Mouse (Mus musculus) midbrain, embryonic 11.5 days (tissue): Measurements from ENCODE around the gene Iltifb. TPM values are rescaled to one million over a fixed set of nuclear protein-coding genes. Genes with fewer than 3 reads are reported as not detected.
A peak's percentile ranks its signal among the peaks of the same experiment; 100 is the strongest.
"Not testable (repeated sequence)": the region's sequence is repeated elsewhere in the genome, so short reads cannot be mapped to it uniquely, and the experiment has no call there.

ENCODE experiments used
- ATAC-seq: fragments of 200-750 bp; cut with Nextera tagmentation; 2 replicates; pipeline ENCODE4 v1.8.0; 2017; ENCODE audit warnings: moderate TSS enrichment, moderate library complexity; ENCODE audit not compliant: low FRiP score
- DNase-seq: peaks from one replicate; pipeline ENCODE4 v3.0.0; 2015; ENCODE audit warnings: low spot score; ENCODE audit errors: missing footprints
- H3K27ac ChIP-seq: fragments of 300-500 bp; sonication (generic); 2 replicates; pipeline ENCODE4 v1.5.1; 2014; ENCODE audit warnings: low read depth, low read length
- H3K27me3 ChIP-seq: fragments of 300-500 bp; sonication (generic); 2 replicates; pipeline ENCODE4 v1.6.1; 2014; ENCODE audit warnings: mild to moderate bottlenecking, low read length, moderate library complexity, mixed read lengths; ENCODE audit not compliant: control insufficient read depth, insufficient read depth
- H3K36me3 ChIP-seq: fragments of 300-500 bp; sonication (generic); 2 replicates; pipeline ENCODE4 v1.6.1; 2014; ENCODE audit warnings: mild to moderate bottlenecking, low read length, moderate library complexity, mixed read lengths; ENCODE audit not compliant: control insufficient read depth, insufficient read depth
- H3K4me1 ChIP-seq: fragments of 300-500 bp; sonication (generic); 2 replicates; pipeline ENCODE4 v1.6.1; 2014; ENCODE audit warnings: low read length; ENCODE audit not compliant: control insufficient read depth, insufficient read depth
- H3K4me2 ChIP-seq: fragments of 300-500 bp; sonication (generic); 2 replicates; pipeline ENCODE4 v1.6.1; 2014; ENCODE audit warnings: mild to moderate bottlenecking, moderate library complexity
- H3K4me3 ChIP-seq: fragments of 300-500 bp; sonication (generic); 2 replicates; pipeline ENCODE4 v1.5.1; 2014; ENCODE audit warnings: low read depth, low read length
- H3K9ac ChIP-seq: fragments of 300-500 bp; sonication (generic); 2 replicates; pipeline ENCODE4 v1.6.1; 2014; ENCODE audit warnings: low read length
- H3K9me3 ChIP-seq: fragments of 300-500 bp; sonication (generic); 2 replicates; pipeline ENCODE4 v1.6.1; 2016; ENCODE audit warnings: low read length; ENCODE audit not compliant: control insufficient read depth
- WGBS: fragments of 180-500 bp; shearing (Covaris S2); extraction: QIAGEN DNeasy Blood & Tissue Kit; methylation state at CpG from one replicate; pipeline ENCODE4 v1.1.7; 2014; 5-methylcytosine and 5-hydroxymethylcytosine counted together
- polyA plus RNA-seq: library from polyadenylated mRNA; unstranded; fragments of >200 nt; fragmentation: Nextera tagmentation; extraction: Ambion mirVana; gene quantifications from 2 replicates; pipeline ENCODE4 v1.2.1, GENCODE M21; 2014

The Iltifb gene
- polyA plus RNA-seq, 1 experiment from 2014 or later, result not detected

- not testable (repeated sequence) for H3K36me3 ChIP-seq, H3K27ac ChIP-seq, H3K4me2 ChIP-seq, H3K4me3 ChIP-seq, DNase-seq, H3K27me3 ChIP-seq, H3K9me3 ChIP-seq, H3K9ac ChIP-seq, ATAC-seq, H3K4me1 ChIP-seq
- no CpG with 5 or more reads among the region's 4 CpGs for WGBS
Measured at GRCm38 (mm10) chr10:118278069-118278468, 16.8 kb downstream of the Iltifb start.

- no CpG with 5 or more reads among the region's 2 CpGs for WGBS
- not testable (repeated sequence) for DNase-seq, H3K4me1 ChIP-seq, H3K27me3 ChIP-seq, H3K9me3 ChIP-seq, ATAC-seq, H3K4me2 ChIP-seq, H3K4me3 ChIP-seq, H3K27ac ChIP-seq, H3K36me3 ChIP-seq, H3K9ac ChIP-seq
Measured at GRCm38 (mm10) chr10:118271416-118271815, 23.4 kb downstream of the Iltifb start.

- H3K36me3 ChIP-seq, H3K4me3 ChIP-seq, H3K4me2 ChIP-seq, H3K9ac ChIP-seq, H3K27ac ChIP-seq, DNase-seq, H3K4me1 ChIP-seq, H3K27me3 ChIP-seq, ATAC-seq, H3K9me3 ChIP-seq: not testable (repeated sequence)
- no CpG with 5 or more reads among the region's 8 CpGs for WGBS
Measured at GRCm38 (mm10) chr10:118268812-118269211, 26.0 kb downstream of the Iltifb start.

- H3K4me3 ChIP-seq, H3K27ac ChIP-seq, H3K4me2 ChIP-seq, ATAC-seq, H3K27me3 ChIP-seq, DNase-seq, H3K9ac ChIP-seq, H3K4me1 ChIP-seq, H3K9me3 ChIP-seq, H3K36me3 ChIP-seq: not testable (repeated sequence)
- WGBS, result no CpG with 5 or more reads among the region's 13 CpGs
Measured at GRCm38 (mm10) chr10:118258388-118258787, 36.5 kb downstream of the Iltifb start, which contains the start of gene Gm32802. Gm32802 (plus strand) TSS chr10:118258688.

- peak; percentile 93 for DNase-seq
- no peak overlapping the region for H3K4me3 ChIP-seq
- H3K27me3 ChIP-seq, result no peaks in the 10 kb centered on the region
- no peaks in the 10 kb centered on the region for H3K4me1 ChIP-seq
- WGBS, result 48% methylated on average over 10 of the region's 10 CpGs
- ATAC-seq, result peak; percentile 86
- H3K27ac ChIP-seq, result no peak overlapping the region
- H3K9me3 ChIP-seq, result no peaks in the 10 kb centered on the region
- no peak overlapping the region for H3K4me2 ChIP-seq
- H3K36me3 ChIP-seq, result no peaks in the 10 kb centered on the region
- H3K9ac ChIP-seq, result no peak overlapping the region
Measured at GRCm38 (mm10) chr10:118250852-118251295, 44.0 kb downstream of the Iltifb start.

- H3K9me3 ChIP-seq, H3K4me2 ChIP-seq, H3K27me3 ChIP-seq, H3K36me3 ChIP-seq, DNase-seq, ATAC-seq, H3K4me1 ChIP-seq, H3K9ac ChIP-seq, H3K27ac ChIP-seq, H3K4me3 ChIP-seq: not testable (repeated sequence)
- WGBS, result 88% methylated on average over 11 of the region's 11 CpGs
Measured at GRCm38 (mm10) chr10:118249006-118249595, 45.7 kb downstream of the Iltifb start.

- H3K4me1 ChIP-seq, H3K4me2 ChIP-seq, DNase-seq, ATAC-seq, H3K9me3 ChIP-seq, H3K27ac ChIP-seq, H3K9ac ChIP-seq, H3K36me3 ChIP-seq, H3K27me3 ChIP-seq, H3K4me3 ChIP-seq: not testable (repeated sequence)
- WGBS, result no CpG with 5 or more reads among the region's 13 CpGs
Measured at GRCm38 (mm10) chr10:118240680-118241079, 54.2 kb downstream of the Iltifb start, which contains the start of gene Gm32717. Gm32717 (minus strand) TSS chr10:118240780.

Other genes starting within 250 kb of the Iltifb start
- 56.7 and 59.0 TPM in 2 replicates for gene Mdm1, start 153.2 kb downstream of the Iltifb start, polyA plus RNA-seq
- gene Il22, start 90.1 kb downstream of the Iltifb start, polyA plus RNA-seq, result 0.19 TPM in 1 of 2 replicates, not detected in the other
- 0.08 TPM in 2 replicates for gene Gm32717, start 54.3 kb downstream of the Iltifb start, polyA plus RNA-seq
- 0.08 TPM in 2 replicates for gene Gm32802, start 36.4 kb downstream of the Iltifb start, polyA plus RNA-seq
- not detected in 2 replicates for gene Gm9040, start 31.9 kb upstream of the Iltifb start, polyA plus RNA-seq
- not detected in 2 replicates for gene Gm9044, start 37.4 kb upstream of the Iltifb start, polyA plus RNA-seq
- gene Gm9045, start 42.8 kb upstream of the Iltifb start, polyA plus RNA-seq, result 0.11 TPM in 1 of 2 replicates, not detected in the other
- gene Gm9046, start 48.2 kb upstream of the Iltifb start, polyA plus RNA-seq, result not detected in 2 replicates
- gene Gm9048, start 53.6 kb upstream of the Iltifb start, polyA plus RNA-seq, result not detected in 2 replicates
- gene Gm9049, start 59.1 kb upstream of the Iltifb start, polyA plus RNA-seq, result 0.11 TPM in 1 of 2 replicates, not detected in the other
- gene Ifng, start 146.0 kb upstream of the Iltifb start, polyA plus RNA-seq, result not detected in 2 replicates